Mouse (Mus musculus) MEL (cell line): ENCODE data around the gene Rbak. TPM values are rescaled to one million over a fixed set of nuclear protein-coding genes. Genes with fewer than 3 reads are reported as not detected.

ENCODE experiments used
- DNase-seq: peaks from one replicate; pipeline ENCODE4 v3.0.0; 2011; ENCODE audit warnings: low read depth, low spot score
- H3K27ac ChIP-seq: 2 replicates; pipeline ENCODE4 v1.5.1; 2012; ENCODE audit warnings: low read depth, mild to moderate bottlenecking, control low read depth, low read length, moderate library complexity; ENCODE audit not compliant: control insufficient read depth
- H3K27me3 ChIP-seq, 2 experiments: fragments of 150-350 bp in 1 of 2; sonication (generic) in 1 of 2; 2 replicates each; pipeline ENCODE4 v1.6.1; 2012; ENCODE audit warnings: low read length in 2 of 2, mild to moderate bottlenecking in 2 of 2, improper control_type of control experiment in 1 of 2, moderate library complexity in 1 of 2; ENCODE audit not compliant: insufficient read depth in 2 of 2, control insufficient read depth in 1 of 2
- H3K36me3 ChIP-seq, 2 experiments: 2 replicates each; pipeline ENCODE4 v1.6.1; 2012 to 2014; ENCODE audit warnings: low read length in 2 of 2, improper control_type of control experiment in 1 of 2, inconsistent platforms in 1 of 2, mild to moderate bottlenecking in 1 of 2; ENCODE audit not compliant: insufficient read depth in 2 of 2, control insufficient read depth in 1 of 2
- H3K4me1 ChIP-seq, 2 experiments: fragments of 150-350 bp in 1 of 2; sonication (generic) in 1 of 2; 2 replicates each; pipeline ENCODE4 v1.6.1; 2012; ENCODE audit warnings: low read length in 2 of 2, improper control_type of control experiment in 1 of 2, mild to moderate bottlenecking in 1 of 2; ENCODE audit not compliant: insufficient read depth in 2 of 2, control insufficient read depth in 1 of 2
- H3K4me3 ChIP-seq, 2 experiments: fragments of 150-350 bp in 1 of 2; sonication (generic) in 1 of 2; 2 replicates each; pipeline ENCODE4 v1.5.1; 2012; ENCODE audit warnings: low read depth in 2 of 2, low read length in 2 of 2, mild to moderate bottlenecking in 2 of 2, moderate library complexity in 2 of 2, control low read depth in 1 of 2, improper control_type of control experiment in 1 of 2; ENCODE audit not compliant: control insufficient read depth in 1 of 2, insufficient read depth in 1 of 2
- H3K79me2 ChIP-seq: 2 replicates; pipeline ENCODE4 v1.6.1; 2012; ENCODE audit warnings: mild to moderate bottlenecking, low read length, moderate library complexity; ENCODE audit not compliant: control insufficient read depth, poor library complexity, insufficient read depth
- H3K9ac ChIP-seq: 2 replicates; pipeline ENCODE4 v1.6.1; 2012; ENCODE audit warnings: low read depth, mild to moderate bottlenecking, control low read depth, low read length, moderate library complexity; ENCODE audit not compliant: control insufficient read depth, poor library complexity, severe bottlenecking
- H3K9me3 ChIP-seq: fragments of 150-350 bp; sonication (generic); replicated peaks from 2 replicates; pipeline ENCODE4 v1.6.1; 2012; ENCODE audit warnings: mild to moderate bottlenecking, low read length, improper control_type of control experiment, moderate library complexity; ENCODE audit not compliant: insufficient read depth
- BHLHE40 ChIP-seq: IDR thresholded peaks from 2 replicates; pipeline ENCODE4 v1.6.1; 2012; ENCODE audit warnings: low read depth, mild to moderate bottlenecking, inconsistent platforms, low read length, improper control_type of control experiment, borderline replicate concordance
- CHD2 ChIP-seq: IDR thresholded peaks from 2 replicates; pipeline ENCODE4 v1.6.1; 2011; ENCODE audit warnings: low read length, improper control_type of control experiment
- ETS1 ChIP-seq: IDR thresholded peaks from 2 replicates; pipeline ENCODE4 v1.6.1; 2012; ENCODE audit warnings: low read depth, mild to moderate bottlenecking, inconsistent platforms, low read length, improper control_type of control experiment, moderate library complexity
- JUND ChIP-seq: IDR thresholded peaks from 2 replicates; pipeline ENCODE4 v1.6.1; 2011; ENCODE audit warnings: low read depth, mild to moderate bottlenecking, improper control_type of control experiment, low read length
- MAFK ChIP-seq: IDR thresholded peaks from 2 replicates; pipeline ENCODE4 v1.6.1; 2011; ENCODE audit warnings: low read depth, mild to moderate bottlenecking, low read length, improper control_type of control experiment, borderline replicate concordance
- MYC ChIP-seq: IDR thresholded peaks from 2 replicates; pipeline ENCODE4 v1.6.1; 2011; ENCODE audit warnings: low read depth, mild to moderate bottlenecking, low read length, improper control_type of control experiment, moderate library complexity
- NELFE ChIP-seq: IDR thresholded peaks from 2 replicates; pipeline ENCODE4 v1.6.1; 2011; ENCODE audit warnings: low read depth, low read length, improper control_type of control experiment
- NRF1 ChIP-seq: IDR thresholded peaks from 2 replicates; pipeline ENCODE4 v1.6.1; 2014; ENCODE audit warnings: low read depth, mild to moderate bottlenecking, inconsistent platforms, low read length, improper control_type of control experiment, moderate library complexity; ENCODE audit not compliant: poor library complexity, insufficient read depth, severe bottlenecking
- POLR2A ChIP-seq, 2 experiments: IDR thresholded peaks; 2 replicates each; pipeline ENCODE4 v1.6.1; 2011 to 2012; ENCODE audit warnings: low read length in 2 of 2, mild to moderate bottlenecking in 2 of 2, control low read depth in 1 of 2, improper control_type of control experiment in 1 of 2, low read depth in 1 of 2, moderate library complexity in 1 of 2; ENCODE audit not compliant: control insufficient read depth in 1 of 2, insufficient read depth in 1 of 2, poor library complexity in 1 of 2
- POLR2AphosphoS2 ChIP-seq: IDR thresholded peaks from 2 replicates; pipeline ENCODE4 v1.6.1; 2011; ENCODE audit warnings: low read length, improper control_type of control experiment
- POLR2AphosphoS5 ChIP-seq: IDR thresholded peaks from 2 replicates; pipeline ENCODE4 v1.6.1; 2012; ENCODE audit warnings: low read depth, borderline replicate concordance, mild to moderate bottlenecking, inconsistent platforms, low read length, moderate library complexity, mixed read lengths
- RAD21 ChIP-seq: IDR thresholded peaks from 2 replicates; pipeline ENCODE4 v1.6.1; 2011; ENCODE audit warnings: mild to moderate bottlenecking, low read depth, low read length, improper control_type of control experiment
- RCOR1 ChIP-seq: IDR thresholded peaks from 2 replicates; pipeline ENCODE4 v1.6.1; 2012; ENCODE audit warnings: low read depth, mild to moderate bottlenecking, inconsistent platforms, low read length, improper control_type of control experiment
- SIN3A ChIP-seq: IDR thresholded peaks from 2 replicates; pipeline ENCODE4 v1.6.1; 2012; ENCODE audit warnings: low read length, improper control_type of control experiment, inconsistent platforms
- USF1 ChIP-seq: IDR thresholded peaks from 2 replicates; pipeline ENCODE4 v1.6.1; 2014; ENCODE audit warnings: low read depth, mild to moderate bottlenecking, inconsistent platforms, low read length, improper control_type of control experiment, moderate library complexity
- ZC3H11A ChIP-seq: IDR thresholded peaks from 2 replicates; pipeline ENCODE4 v1.6.1; 2012; ENCODE audit warnings: low read depth, mild to moderate bottlenecking, inconsistent platforms, low read length, improper control_type of control experiment
- ZNF384 ChIP-seq: IDR thresholded peaks from 2 replicates; pipeline ENCODE4 v1.6.1; 2012; ENCODE audit warnings: low read depth, mild to moderate bottlenecking, inconsistent platforms, low read length, improper control_type of control experiment
- polyA plus RNA-seq, 2 experiments: library from polyadenylated mRNA; stranded (reverse) in 1 of 2; unstranded in 1 of 2; fragments of >175 nt in 1 of 2; fragments of >200 nt in 1 of 2; gene quantifications; 2 replicates each; pipeline versions ENCODE4 v1.2.1 to v1.2.4; 2012; ENCODE audit warnings: low replicate concordance in 2 of 2, low read depth in 1 of 2; ENCODE audit not compliant: insufficient read length in 2 of 2, insufficient read depth in 1 of 2, missing spikeins in 1 of 2
- total RNA-seq: library from RNA; depleted of rRNA; stranded (reverse); fragments of 300-350 nt; gene quantifications from 2 replicates; pipeline ENCODE4 v1.2.3, GENCODE M21; 2012

The Rbak gene
- total and polyA plus RNA-seq, 3 experiments = 7.4 to 7.5 TPM; not detected in 1

GRCm38 (mm10) chr5:143175970-143176369 is 4.6 kb downstream of the Rbak start:
- no peak overlapping the region for H3K9ac ChIP-seq
- H3K27ac ChIP-seq = no peak overlapping the region
- H3K36me3 ChIP-seq = peaks cover 6 to 21% of the 10 kb centered on the region in 2 experiments
- H3K9me3 ChIP-seq = no peaks in the 10 kb centered on the region
- no peak overlapping the region for H3K4me3 ChIP-seq
- no peaks in the 10 kb centered on the region for H3K27me3 ChIP-seq
- DNase-seq = no peak
- H3K4me1 ChIP-seq = peaks cover 3 to 7% of the 10 kb centered on the region in 2 experiments; a peak in 3 of 4 replicates
- H3K79me2 ChIP-seq = peaks cover 9% of the 10 kb centered on the region
- TF ChIP-seq ETS1 (no peak), ZC3H11A (no peak), NELFE (no peak), MAFK (no peak), ZNF384 (no peak)

- Histone ChIP-seq H3K4me1 (no peaks in the 10 kb centered on the region), H3K79me2 (no peaks in the 10 kb centered on the region), H3K9me3 (no peaks in the 10 kb centered on the region), H3K4me3 (no peak overlapping the region), H3K27ac (no peak overlapping the region), H3K36me3 (no peaks in the 10 kb centered on the region), H3K9ac (no peak overlapping the region), H3K27me3 (no peaks in the 10 kb centered on the region)
- TF ChIP-seq RAD21 (no peak), POLR2AphosphoS5 (no peak), JUND (no peak), MYC (no peak), BHLHE40 (no peak), RCOR1 (no peak), POLR2A (IDR thresholded peaks at IDR 0.05; ENCODE audit: control insufficient read depth in 1 of 2, insufficient read depth in 1 of 2, low read depth in 1 of 2, low read length in 2 of 2, poor library complexity in 1 of 2) (no peak), ZC3H11A (no peak), CHD2 (no peak), SIN3A (no peak), POLR2AphosphoS2 (no peak), NRF1 (no peak), USF1 (no peak)
- DNase-seq = no peak
These were observed 15.0 kb downstream of the Rbak start for GRCm38 (mm10) chr5:143165508-143166070.
